Mouse (Mus musculus): ENCODE results near the gene Ankrd65.

DNA sequence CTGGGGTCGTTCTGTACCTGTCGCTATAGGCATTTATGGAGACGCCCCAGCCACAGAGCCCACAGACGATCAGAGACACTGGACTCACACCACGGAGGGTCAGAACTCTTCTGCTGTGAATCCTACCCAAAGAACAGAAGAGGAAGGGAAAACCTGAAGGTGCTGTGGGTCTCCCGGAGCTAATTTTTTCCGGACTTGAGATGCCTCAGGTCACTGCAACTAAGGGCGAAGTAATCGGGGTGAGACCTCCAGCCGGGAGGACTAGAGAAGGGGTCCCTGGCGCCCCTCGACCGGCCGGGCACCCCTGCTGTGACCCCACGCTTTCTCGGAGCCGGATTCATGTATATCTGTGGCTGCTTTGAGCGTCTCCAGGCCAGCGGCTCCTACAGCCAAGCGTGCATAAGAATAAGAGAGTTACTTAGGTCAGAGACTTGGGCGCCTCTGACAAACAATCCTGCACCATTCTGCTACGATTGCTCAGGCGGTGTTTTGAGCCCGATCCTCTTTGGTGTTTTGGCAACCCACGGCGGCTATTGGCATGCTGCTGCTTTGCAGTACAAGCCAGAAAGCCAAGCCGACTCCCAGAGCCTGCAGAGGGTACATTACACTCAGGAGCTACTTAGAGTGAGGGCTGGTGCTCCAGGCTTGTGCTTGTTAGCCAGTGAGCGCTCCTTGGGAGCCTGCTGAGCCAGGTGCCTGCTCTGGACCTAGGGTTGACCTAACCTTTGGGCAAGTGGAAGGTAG lies 28.7 kb upstream of the Ankrd65 start:
- TF ChIP-seq RCOR1 (conservative IDR thresholded peaks at IDR 0.05; ENCODE audit: low read depth, low read length), result no peak
- TF ChIP-seq MAZ (IDR thresholded peaks at IDR 0.05; ENCODE audit: low read depth, low read length), result no peak
- TF ChIP-seq EP300 (IDR thresholded peaks at IDR 0.05; ENCODE audit: low read length), result no peak
- TF ChIP-seq JUND (conservative IDR thresholded peaks at IDR 0.05; ENCODE audit: low read depth, low read length), result no peak
